In the genomic region with DNA sequence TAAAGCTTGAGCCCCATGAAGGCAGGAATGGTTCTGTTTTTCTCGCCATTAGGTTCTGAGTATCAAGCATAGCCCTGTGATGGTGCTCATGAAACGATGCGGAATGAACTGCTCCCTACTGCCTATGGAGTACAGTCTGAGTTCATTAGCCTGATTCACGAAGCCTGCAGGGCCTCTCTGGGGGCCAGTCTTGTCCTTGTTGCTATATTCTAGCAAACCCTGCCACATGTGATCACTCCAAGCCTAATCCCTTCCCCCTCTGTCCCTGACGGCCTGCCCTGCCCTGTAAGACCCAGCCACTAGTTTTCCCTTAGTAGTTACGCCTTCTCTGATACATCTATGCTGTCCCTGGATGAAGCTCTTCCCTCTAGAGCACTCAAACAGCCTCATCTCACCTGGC, we compare ENCODE assay signal across 27 mouse cellular contexts. TPM values are rescaled to one million over a fixed set of nuclear protein-coding genes. Genes with fewer than 3 reads are reported as not detected.
DNase-seq lines count a peak whose midpoint lies in the region; ATAC-seq lines count a peak whose summit lies in the region.
"Had no signal": no experiment of that assay in that cellular context is flagged by ENCODE, and none has a peak within 500 bp of the region (broad histone marks: within the 10 kb centered on the region; RNA-seq: fewer than 3 reads in every experiment).

No protein-coding gene starts in this region.

- WGBS in heart, embryonic 13.5 days = 65% methylated on average over 6 of the region's 6 CpGs
- WGBS in midbrain, embryonic 13.5 days = 59% methylated on average over 6 of the region's 6 CpGs
- WGBS in midbrain, embryonic 14.5 days = 53% methylated on average over 6 of the region's 6 CpGs
- WGBS in neural tube, embryonic 15.5 days = 49% methylated on average over 6 of the region's 6 CpGs

- H3K9ac ChIP-seq in heart, embryonic 13.5 days = peak overlapping the region; percentile 24; the same call in 1 of the 2 replicates
- no peak overlapping the region for H3K9ac ChIP-seq in midbrain, embryonic 13.5 days (replicated peaks)
- no peak overlapping the region for H3K9ac ChIP-seq in midbrain, embryonic 14.5 days (replicated peaks; ENCODE audit: low read length)
- H3K9ac ChIP-seq in neural tube, embryonic 15.5 days (replicated peaks) = no peak overlapping the region
- H3K9ac ChIP-seq: embryonic facial prominence, embryonic 13.5 days; forebrain, embryonic 13.5 days; heart, embryonic 12.5 days; limb, embryonic 13.5 days; lung, embryonic 15.5 days had no signal

- intact Hi-C loops in heart, postnatal 36 days (cut with DNase I) = no loop called here

- peaks cover 91% of the 10 kb centered on the region for H3K36me3 ChIP-seq in heart, embryonic 13.5 days
- peaks cover 30% of the 10 kb centered on the region for H3K36me3 ChIP-seq in midbrain, embryonic 13.5 days
- H3K36me3 ChIP-seq in midbrain, embryonic 14.5 days (ENCODE audit: control insufficient read depth, insufficient read depth, low read length) = peaks cover 11% of the 10 kb centered on the region
- H3K36me3 ChIP-seq in neural tube, embryonic 15.5 days = peaks cover 23% of the 10 kb centered on the region
- H3K36me3 ChIP-seq: limb, embryonic 13.5 days had no signal

- 0 out of 2 replicates have a peak overlapping the region, but pooled peaks have one; percentile 39 for H3K27ac ChIP-seq in heart, embryonic 13.5 days (replicated peaks)
- H3K27ac ChIP-seq in midbrain, embryonic 13.5 days = no peak overlapping the region
- H3K27ac ChIP-seq in midbrain, embryonic 14.5 days (replicated peaks; ENCODE audit: low read depth, low read length) = no peak overlapping the region
- 0 out of 2 replicates have a peak overlapping the region, but pooled peaks have one; percentile 2 for H3K27ac ChIP-seq in neural tube, embryonic 15.5 days (replicated peaks)
- H3K27ac ChIP-seq: embryonic facial prominence, embryonic 13.5 days; forebrain, embryonic 13.5 days; limb, embryonic 13.5 days; lung, embryonic 15.5 days; midbrain, embryonic 10.5 days; stomach, postnatal 0 days had no signal

- H3K4me3 ChIP-seq in heart, embryonic 13.5 days = no peak overlapping the region
- H3K4me3 ChIP-seq in midbrain, embryonic 13.5 days (replicated peaks) = no peak overlapping the region
- H3K4me3 ChIP-seq in midbrain, embryonic 14.5 days (replicated peaks; ENCODE audit: low read depth, low read length) = no peak overlapping the region
- H3K4me3 ChIP-seq in neural tube, embryonic 15.5 days (replicated peaks) = no peak overlapping the region
- H3K4me3 ChIP-seq: embryonic facial prominence, embryonic 13.5 days; forebrain, embryonic 13.5 days; heart, embryonic 12.5 days; limb, embryonic 13.5 days; lung, embryonic 15.5 days; midbrain, embryonic 10.5 days had no signal

- H3K4me1 ChIP-seq in heart, embryonic 13.5 days = peaks cover 64% of the 10 kb centered on the region
- peaks cover 32% of the 10 kb centered on the region for H3K4me1 ChIP-seq in midbrain, embryonic 13.5 days (replicated peaks)
- peaks cover 26% of the 10 kb centered on the region for H3K4me1 ChIP-seq in midbrain, embryonic 14.5 days (ENCODE audit: control insufficient read depth, insufficient read depth, low read length)
- H3K4me1 ChIP-seq in neural tube, embryonic 15.5 days = peaks cover 48% of the 10 kb centered on the region
- H3K4me1 ChIP-seq: lung, embryonic 15.5 days had no signal

- 0 out of 2 replicates have a peak, but pooled peaks cover 4% of the 10 kb centered on the region for H3K9me3 ChIP-seq in heart, embryonic 13.5 days
- H3K9me3 ChIP-seq in midbrain, embryonic 13.5 days = no peaks in the 10 kb centered on the region
- H3K9me3 ChIP-seq in midbrain, embryonic 14.5 days (ENCODE audit: control insufficient read depth, low read length) = no peaks in the 10 kb centered on the region
- H3K9me3 ChIP-seq in neural tube, embryonic 15.5 days (replicated peaks) = no peaks in the 10 kb centered on the region
- H3K9me3 ChIP-seq: embryonic facial prominence, embryonic 13.5 days; forebrain, embryonic 13.5 days; heart, embryonic 12.5 days; limb, embryonic 13.5 days; lung, embryonic 15.5 days had no signal

- H3K4me2 ChIP-seq in heart, embryonic 13.5 days = no peak overlapping the region
- no peak overlapping the region for H3K4me2 ChIP-seq in midbrain, embryonic 13.5 days (replicated peaks)
- no peak overlapping the region for H3K4me2 ChIP-seq in midbrain, embryonic 14.5 days (ENCODE audit: low read length)
- no peak overlapping the region for H3K4me2 ChIP-seq in neural tube, embryonic 15.5 days
- H3K4me2 ChIP-seq: embryonic facial prominence, embryonic 13.5 days; forebrain, embryonic 13.5 days; heart, embryonic 12.5 days; limb, embryonic 13.5 days; liver, embryonic 11.5 days; lung, embryonic 15.5 days had no signal

- H3K27me3 ChIP-seq in heart, embryonic 13.5 days (replicated peaks) = no peaks in the 10 kb centered on the region
- H3K27me3 ChIP-seq in midbrain, embryonic 13.5 days = no peaks in the 10 kb centered on the region
- H3K27me3 ChIP-seq in midbrain, embryonic 14.5 days (ENCODE audit: control insufficient read depth, insufficient read depth, low read length) = no peaks in the 10 kb centered on the region
- no peaks in the 10 kb centered on the region for H3K27me3 ChIP-seq in neural tube, embryonic 15.5 days (replicated peaks)
- H3K27me3 ChIP-seq: embryonic facial prominence, embryonic 13.5 days; forebrain, embryonic 13.5 days; heart, embryonic 12.5 days; limb, embryonic 13.5 days; lung, embryonic 15.5 days; Patski had no signal

- DNase-seq in heart, postnatal 36 days = no peak
- no peak for DNase-seq in midbrain, embryonic 14.5 days
- no peak for DNase-seq in kidney, postnatal 10 days
- DNase-seq in urinary bladder, postnatal 36 days (ENCODE audit: low spot score in 2 of 2) = no peak
- DNase-seq: adrenal gland, postnatal 10 days; cerebellum, adult 8-10 months; cerebellum, postnatal 36 days; gastrocnemius, postnatal 14 days; heart, postnatal 14 days; kidney, adult 9 months; kidney, postnatal 25 days; right cerebral cortex, postnatal 4 days; thymus, adult 18-20 months; thymus, postnatal 25 days had no signal

- no peak for ATAC-seq in heart, embryonic 13.5 days (ENCODE audit: extremely low read depth, insufficient number of reproducible peaks, low FRiP score, low TSS enrichment)
- ATAC-seq in midbrain, embryonic 13.5 days = 0 out of 2 replicates have a peak, but pooled peaks have one; percentile 14
- no peak for ATAC-seq in midbrain, embryonic 14.5 days (ENCODE audit: low FRiP score, low TSS enrichment)
- no peak for ATAC-seq in neural tube, embryonic 15.5 days (ENCODE audit: low FRiP score)
- ATAC-seq: forebrain, embryonic 13.5 days; intestine, embryonic 16.5 days; Patski had no signal

RNA-seq across cellular contexts. Expression of a gene that starts 26.0 kb away (rescaled TPM):
- 65.4 and 68.5 TPM in 2 replicates for polyA plus RNA-seq in heart, embryonic 13.5 days (2015; fragmentation: Nextera tagmentation; extraction: Ambion mirVana)
- total RNA-seq in heart, postnatal 36 days (2021) = 10 to 100 TPM; 22.4 to 31.4 TPM
- 43.4 and 45.1 TPM in 2 replicates for polyA plus RNA-seq in midbrain, embryonic 13.5 days (2015; fragmentation: Nextera tagmentation; extraction: Ambion mirVana)
- 33.4 and 51.7 TPM in 2 replicates for polyA plus RNA-seq in midbrain, embryonic 14.5 days (2014; fragmentation: Nextera tagmentation; extraction: Ambion mirVana)
- 156 and 166 TPM in 2 replicates for polyA plus RNA-seq in neural tube, embryonic 15.5 days (2015; fragmentation: Nextera tagmentation; extraction: Ambion mirVana)

Comparison
In these comparisons a context has a peak if more than half of its experiments do, and no peak if none do; other contexts are left out.
1. H3K27ac ChIP-seq: peak in heart, embryonic 13.5 days (single experiment) and neural tube, embryonic 15.5 days (single experiment); none in midbrain, embryonic 13.5 days (single experiment) and midbrain, embryonic 14.5 days (single experiment).